Mouse (Mus musculus) liver, embryonic 13.5 days (tissue): ENCODE data around the gene Dcp1a. TPM values are rescaled to one million over a fixed set of nuclear protein-coding genes. Genes with fewer than 3 reads are reported as not detected.

Source experiments
- microRNA-seq: library from miRNA; unstranded; fragments of <30 nt; microRNA quantifications from one replicate; pipeline ENCODE4, GENCODE M21; 2016
- polyA plus RNA-seq: library from polyadenylated mRNA; unstranded; fragments of >200 nt; fragmentation: Nextera tagmentation; extraction: Ambion mirVana; gene quantifications from 2 replicates; pipeline ENCODE4 v1.2.1, GENCODE M21; 2015

The Dcp1a gene
- polyA plus RNA-seq, 1 experiment from 2014 or later: 8.5 TPM

Small RNAs within 50 kb of the gene (microRNA-seq; reads per million reads assigned to microRNA genes)
- gene Mir3076: 10.3 reads per million, percentile 24 among the genes with 10 or more reads in this experiment

Other genes starting within 250 kb of the Dcp1a start
- 0.15 and 0.38 TPM in 2 replicates for gene Cacna1d, start 11.9 kb downstream of the Dcp1a start, polyA plus RNA-seq
- gene Tkt, start 68.8 kb downstream of the Dcp1a start, polyA plus RNA-seq: 231 and 240 TPM in 2 replicates
- 16.0 and 16.3 TPM in 2 replicates for gene Prkcd, start 146.7 kb downstream of the Dcp1a start, polyA plus RNA-seq
- 5.1 and 5.4 TPM in 2 replicates for gene Rft1, start 174.8 kb downstream of the Dcp1a start, polyA plus RNA-seq
- 13.3 and 15.2 TPM in 2 replicates for gene Sfmbt1, start 235.3 kb downstream of the Dcp1a start, polyA plus RNA-seq